Mouse (Mus musculus) cerebellum, adult 11-12 months (tissue): ENCODE measurements around the gene Tpi1.

Experiments
- DNase-seq: peaks from one replicate; pipeline ENCODE4 v3.0.0; 2022

Tpi1 gene

GRCm38 (mm10) chr6:124829799-124830700, 16.0 kb upstream of the Tpi1 start:
- DNase-seq = peak; percentile 94

- DNase-seq = peak; percentile 100
Observed at GRCm38 (mm10) chr6:124828868-124829798, 15.0 kb upstream of the Tpi1 start, which contains the start of the genes Usp5 and Cdca3. TSS of gene Usp5 (minus strand) at chr6:124829484. TSS of gene Cdca3 (plus strand) at chr6:124829547.

GRCm38 (mm10) chr6:124828101-124828592, 14.1 kb upstream of the Tpi1 start:
- peak; percentile 74 for DNase-seq

- DNase-seq = peak; percentile 1
Observed at GRCm38 (mm10) chr6:124822049-124822448, 8.0 kb upstream of the Tpi1 start.

- peak; percentile 2 for DNase-seq
Observed at GRCm38 (mm10) chr6:124820891-124821290, 6.8 kb upstream of the Tpi1 start.

DNA sequence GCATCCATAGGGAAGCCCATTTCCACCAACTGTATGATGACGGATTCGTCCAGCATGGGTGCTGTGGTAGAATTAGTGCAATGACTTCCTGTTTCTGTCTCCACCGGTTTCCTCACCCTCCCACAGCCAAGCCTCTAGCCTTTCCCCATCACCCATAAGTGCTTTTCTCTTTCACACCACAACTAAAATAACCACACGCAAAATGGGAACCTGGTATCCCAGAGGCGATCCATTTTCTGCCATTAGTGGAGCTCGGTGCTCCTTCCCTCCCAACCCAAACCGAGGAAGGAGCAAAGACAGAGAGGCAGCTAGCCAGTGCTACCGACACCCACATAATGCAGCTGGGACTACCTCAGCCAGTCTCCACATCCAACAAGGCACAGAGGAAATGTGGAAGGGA, 3.9 kb upstream of the Tpi1 start:
- DNase-seq = peak; percentile 4

- peak; percentile 27 for DNase-seq
Observed at GRCm38 (mm10) chr6:124817563-124817962, 3.5 kb upstream of the Tpi1 start.

DNA sequence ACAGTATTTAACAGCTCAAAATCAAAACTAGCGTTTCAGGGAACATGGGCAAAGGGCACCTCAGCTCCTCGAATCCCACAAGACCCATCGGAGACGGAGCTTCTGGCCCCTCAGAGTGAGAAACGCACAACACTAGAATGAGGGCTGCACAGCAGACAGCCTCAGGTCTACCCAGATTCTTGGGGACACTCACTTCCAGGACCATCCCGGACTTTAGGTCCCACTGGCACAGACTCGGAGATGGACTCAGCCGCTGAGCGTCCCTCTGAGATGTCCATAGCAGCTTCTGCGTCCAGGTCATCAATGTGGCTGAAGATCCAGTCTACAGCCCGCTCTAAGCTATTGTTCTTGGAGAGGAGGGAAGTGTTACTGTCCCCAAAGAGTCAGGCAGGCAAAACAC, 3.0 kb upstream of the Tpi1 start:
- peak; percentile 16 for DNase-seq

DNA sequence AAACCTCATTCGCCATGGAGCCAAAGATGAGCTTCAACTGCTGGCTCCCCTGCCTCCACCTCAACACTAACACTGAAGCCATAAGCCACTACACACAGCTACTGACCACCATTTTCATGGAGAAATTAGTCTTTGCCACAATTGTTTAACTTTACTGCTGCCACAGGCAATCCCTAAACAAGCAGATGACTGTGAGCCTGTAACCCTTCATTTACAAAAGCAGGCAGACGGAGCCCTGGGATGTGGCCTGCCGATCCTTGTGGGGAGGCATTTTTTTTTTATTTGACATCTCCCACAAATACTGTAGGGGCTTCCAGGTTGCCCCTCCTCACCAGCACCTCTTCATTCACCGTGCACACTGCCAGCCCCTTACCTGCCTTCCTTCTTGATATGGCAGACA, 2.5 kb upstream of the Tpi1 start:
- DNase-seq = peak; percentile 16

DNA sequence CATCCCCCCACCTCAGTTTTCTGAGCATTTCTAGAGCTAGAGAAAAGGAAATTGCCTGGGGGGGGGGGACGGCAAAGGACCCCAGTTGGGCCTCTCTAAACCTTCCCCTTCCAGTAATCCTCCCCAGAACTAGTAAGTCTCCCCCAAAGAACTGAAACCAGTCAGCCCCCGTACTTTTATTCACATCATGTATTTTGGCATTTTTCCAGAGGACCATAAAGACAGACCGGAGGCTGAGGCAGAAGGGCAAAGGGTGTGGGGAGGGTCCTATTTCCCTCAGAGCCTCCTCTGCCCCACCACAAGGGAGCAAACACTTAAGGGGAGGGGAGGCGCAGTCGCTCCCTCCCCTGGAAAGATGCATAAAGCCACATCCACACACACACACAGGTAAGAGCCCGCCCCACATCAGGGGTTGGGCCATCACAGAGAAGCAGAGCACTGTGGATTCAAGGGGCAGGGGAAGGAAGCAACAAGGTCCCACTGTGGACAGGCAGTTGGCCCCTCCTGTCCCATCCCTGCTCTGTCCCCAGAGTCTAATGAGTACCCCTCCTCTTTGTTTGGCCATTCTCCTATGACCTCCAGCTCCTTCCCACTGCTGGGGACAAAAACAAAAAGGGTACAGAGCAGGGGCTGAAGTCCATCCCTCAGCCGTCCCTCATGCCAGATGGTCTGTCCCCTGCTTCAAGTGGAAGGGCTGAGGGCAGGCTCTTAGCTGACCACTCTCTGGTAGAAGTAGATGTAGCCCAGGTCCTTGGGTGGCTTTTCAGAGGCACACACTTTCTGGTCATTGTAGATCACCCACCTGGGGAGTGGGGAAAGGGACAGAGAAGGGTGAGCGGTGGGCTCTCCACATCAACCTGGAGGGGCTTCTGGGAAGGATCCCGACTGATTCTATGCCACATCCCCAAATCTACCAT, 1.0 kb upstream of the Tpi1 start:
- DNase-seq = peak; percentile 62

DNA sequence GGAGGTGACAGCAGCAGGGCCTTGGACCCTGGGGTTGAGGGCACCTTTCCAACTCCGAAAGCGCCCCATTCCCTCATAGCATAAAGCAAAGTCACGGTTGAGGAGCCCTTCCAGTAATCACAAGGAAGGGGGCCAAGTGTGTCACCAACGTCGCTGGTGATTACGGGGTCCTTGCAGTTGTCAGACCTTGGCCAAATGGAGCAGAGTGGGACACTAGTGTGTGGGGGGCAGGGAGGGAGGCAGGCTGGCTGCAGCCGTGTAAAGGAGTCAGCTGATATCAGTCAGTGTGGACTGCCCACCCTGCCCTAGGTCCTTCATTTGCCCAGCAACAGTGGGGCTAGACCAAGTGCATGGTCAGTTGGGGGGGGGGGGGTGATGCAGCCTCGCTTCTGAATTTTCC, 352 bp upstream of the Tpi1 start:
- no peak for DNase-seq

DNA sequence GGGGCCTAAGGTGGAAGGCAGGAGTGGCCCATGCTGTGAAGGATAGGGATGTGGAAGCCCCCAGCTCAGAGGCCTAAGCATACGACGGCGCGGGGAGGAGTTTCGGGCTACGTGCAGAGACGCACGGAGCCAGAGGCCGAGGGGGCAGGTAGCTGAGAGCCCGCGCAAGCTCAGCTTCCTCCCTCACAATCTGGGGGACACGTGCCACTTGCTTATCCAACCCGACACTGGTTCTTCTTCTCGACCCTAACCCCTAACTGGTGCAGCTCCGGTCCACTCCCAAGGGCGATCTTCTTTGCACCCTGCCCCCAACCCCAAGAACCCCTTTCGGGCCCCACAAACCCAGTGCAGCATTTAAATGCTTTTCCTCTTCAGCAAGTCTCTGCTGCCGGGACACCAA, 600 bp downstream of the Tpi1 start:
- peak; percentile 85 for DNase-seq

- peak; percentile 41 for DNase-seq
Observed at GRCm38 (mm10) chr6:124812848-124813247, 1.2 kb downstream of the Tpi1 start.

GRCm38 (mm10) chr6:124811701-124812560, 2.2 kb downstream of the Tpi1 start:
- DNase-seq = peak; percentile 52

DNA sequence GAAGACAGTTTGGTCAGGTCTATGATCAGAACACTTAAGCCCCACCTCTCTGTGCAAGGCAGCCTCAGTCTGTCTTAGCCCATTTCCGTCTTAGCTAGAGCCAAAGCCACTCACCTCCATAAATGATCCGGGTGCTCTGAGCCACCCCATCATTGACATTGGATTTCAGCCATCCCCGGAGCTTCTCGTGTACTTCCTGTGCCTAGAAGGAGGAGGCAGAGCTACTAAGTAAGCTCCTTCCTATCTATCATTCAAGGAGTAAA, 2.8 kb downstream of the Tpi1 start:
- peak; percentile 40 for DNase-seq

- peak; percentile 58 for DNase-seq
Observed at GRCm38 (mm10) chr6:124810566-124811402, 3.3 kb downstream of the Tpi1 start.

DNA sequence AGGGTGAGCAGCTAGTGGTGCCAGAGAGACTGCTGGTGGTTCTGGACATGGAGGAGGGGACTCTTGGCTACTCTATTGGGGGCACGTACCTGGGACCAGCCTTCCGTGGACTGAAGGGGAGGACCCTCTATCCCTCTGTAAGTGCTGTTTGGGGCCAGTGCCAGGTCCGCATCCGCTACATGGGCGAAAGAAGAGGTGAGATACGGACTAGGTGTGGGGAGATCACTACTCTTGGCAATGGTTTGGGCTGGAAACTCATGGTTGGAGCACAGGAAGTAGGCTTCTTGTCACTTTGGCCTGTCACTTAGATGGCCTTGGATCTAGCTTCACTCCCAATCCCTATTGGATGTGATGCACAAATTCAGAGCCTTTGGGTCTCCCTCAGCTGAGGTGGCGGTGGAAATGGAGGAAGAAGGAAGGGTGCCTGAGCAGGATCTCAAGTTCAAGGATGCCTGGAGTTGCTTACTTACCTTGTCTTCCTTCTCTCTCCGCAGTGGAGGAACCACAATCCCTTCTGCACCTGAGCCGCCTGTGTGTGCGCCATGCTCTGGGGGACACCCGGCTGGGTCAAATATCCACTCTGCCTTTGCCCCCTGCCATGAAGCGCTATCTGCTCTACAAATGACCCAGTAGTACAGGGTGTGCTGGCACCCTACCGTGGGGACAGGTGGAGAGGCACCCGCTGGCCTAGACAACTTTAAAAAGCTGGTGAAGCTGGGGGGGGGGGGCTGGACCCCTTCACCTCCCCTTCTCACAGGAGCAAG, 4.1 kb downstream of the Tpi1 start:
- DNase-seq = peak; percentile 58

- DNase-seq = peak; percentile 87
Observed at GRCm38 (mm10) chr6:124809052-124809774, 4.9 kb downstream of the Tpi1 start.
